Mouse (Mus musculus) liver, embryonic 11.5 days (tissue): ENCODE results near the gene Prpsap1. TPM values are rescaled to one million over a fixed set of nuclear protein-coding genes. Genes with fewer than 3 reads are reported as not detected.

Source experiments
- ATAC-seq: fragments of 200-750 bp; cut with Nextera tagmentation; replicated peaks from 2 replicates; pipeline ENCODE4 v1.8.0; 2017; ENCODE audit warnings: moderate number of reproducible peaks, mild to moderate bottlenecking, moderate TSS enrichment, moderate library complexity; ENCODE audit not compliant: low FRiP score
- DNase-seq: peaks from one replicate; pipeline ENCODE4 v3.0.0-alpha.2; 2017; ENCODE audit warnings: low spot score
- H3K27ac ChIP-seq: fragments of 300-500 bp; sonication (generic); 2 replicates; pipeline ENCODE4 v1.5.1; 2014; ENCODE audit warnings: mild to moderate bottlenecking, low read depth, low read length, control low read depth
- H3K27me3 ChIP-seq: fragments of 300-500 bp; sonication (generic); replicated peaks from 2 replicates; pipeline ENCODE4 v1.6.1; 2014; ENCODE audit warnings: low read length, mixed read lengths; ENCODE audit not compliant: control insufficient read depth, insufficient read depth
- H3K36me3 ChIP-seq: fragments of 300-500 bp; sonication (generic); 2 replicates; pipeline ENCODE4 v1.6.1; 2014; ENCODE audit warnings: mild to moderate bottlenecking, low read length, moderate library complexity, mixed read lengths; ENCODE audit not compliant: control insufficient read depth, insufficient read depth
- H3K4me1 ChIP-seq: fragments of 300-500 bp; sonication (generic); replicated peaks from 2 replicates; pipeline ENCODE4 v1.6.1; 2014; ENCODE audit warnings: low read length, mixed read lengths; ENCODE audit not compliant: control insufficient read depth, insufficient read depth
- H3K4me2 ChIP-seq: fragments of 300-500 bp; sonication (generic); 2 replicates; pipeline ENCODE4 v1.6.1; 2014; ENCODE audit warnings: mild to moderate bottlenecking, control low read depth, moderate library complexity
- H3K4me3 ChIP-seq: fragments of 300-500 bp; sonication (generic); 2 replicates; pipeline ENCODE4 v1.5.1; 2014; ENCODE audit warnings: low read depth, low read length, control low read depth
- H3K9ac ChIP-seq: fragments of 300-500 bp; sonication (generic); 2 replicates; pipeline ENCODE4 v1.6.1; 2014; ENCODE audit warnings: low read depth, low read length, control low read depth
- H3K9me3 ChIP-seq: fragments of 300-500 bp; sonication (generic); 2 replicates; pipeline ENCODE4 v1.6.1; 2016; ENCODE audit warnings: low read length, inconsistent platforms, mixed read lengths; ENCODE audit not compliant: control insufficient read depth
- WGBS: fragments of 180-500 bp; shearing (Covaris S2); extraction: QIAGEN DNeasy Blood & Tissue Kit; methylation state at CpG from one replicate; pipeline ENCODE4 v1.1.7; 2014; 5-methylcytosine and 5-hydroxymethylcytosine counted together
- polyA plus RNA-seq: library from polyadenylated mRNA; unstranded; fragments of >200 nt; fragmentation: Nextera tagmentation; extraction: Ambion mirVana; gene quantifications from 2 replicates; pipeline ENCODE4 v1.2.1, GENCODE M21; 2014

The Prpsap1 gene
- polyA plus RNA-seq, 1 experiment from 2014 or later, result 133 TPM

DNA sequence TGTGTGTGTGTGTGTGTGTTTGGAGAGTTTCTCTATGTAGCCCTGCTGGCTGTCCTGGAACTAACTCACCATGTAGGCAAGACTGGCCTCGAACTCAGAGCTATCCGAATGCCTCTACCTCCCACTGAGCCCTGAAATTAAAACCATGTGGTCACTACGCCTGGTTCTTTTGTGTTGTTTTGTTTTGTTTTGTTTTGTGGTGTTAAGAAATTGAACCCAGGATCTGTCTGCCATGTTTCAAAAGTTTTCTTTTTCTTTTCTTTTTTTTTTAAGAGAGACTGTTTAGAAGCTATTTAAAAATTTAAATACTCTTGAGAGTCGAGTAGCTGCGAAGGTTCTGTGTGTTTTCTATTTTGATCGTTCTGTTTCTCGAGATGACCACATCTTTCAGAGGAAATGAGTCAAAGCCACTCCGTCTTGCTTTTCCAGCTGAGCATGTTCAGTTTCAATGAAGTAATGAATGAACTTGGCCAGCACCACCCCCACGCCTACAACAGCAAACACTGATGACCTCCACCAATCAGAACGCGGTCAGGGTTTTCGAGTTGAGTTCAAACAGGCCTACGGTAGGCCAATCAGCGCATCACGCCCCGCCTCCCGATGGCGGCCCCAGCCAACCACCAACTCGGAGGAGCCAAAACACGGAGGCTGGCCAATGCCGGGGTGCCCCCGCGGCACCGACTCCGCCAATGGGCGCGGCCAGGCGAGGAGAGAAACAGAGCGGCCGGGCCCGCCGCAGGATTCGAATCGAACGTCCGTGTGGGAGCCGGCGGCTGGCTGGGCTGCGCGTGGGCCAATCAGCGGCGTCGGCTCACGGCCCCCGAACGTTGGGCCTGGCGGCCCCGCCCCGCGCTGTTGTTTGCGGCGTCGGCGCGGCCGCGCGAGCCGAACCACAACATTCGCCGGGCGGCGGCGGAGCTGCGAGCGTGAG, 60.4 kb downstream of the Prpsap1 start, which contains the start of gene Ubald2:
Gene Ubald2 (plus strand): TSS at position 739 of the 931 bp plus-strand sequence.
- peak; percentile 94 for ATAC-seq
- WGBS, result 2% methylated on average over 64 of the region's 66 CpGs
- peak within 1 kb of the TSS; percentile 87 for H3K4me3 ChIP-seq

GRCm38 (mm10) chr11:116432593-116433355, 61.2 kb downstream of the Prpsap1 start:
- no peak overlapping the region for H3K9ac ChIP-seq
- no peak overlapping the region for H3K4me3 ChIP-seq
- DNase-seq (no peak), ATAC-seq (no peak)
- peaks cover 52% of the 10 kb centered on the region for H3K4me1 ChIP-seq
- peaks cover 11% of the 10 kb centered on the region for H3K36me3 ChIP-seq
- 70% methylated on average over 8 of the region's 8 CpGs for WGBS
- H3K27ac ChIP-seq, result peak overlapping the region; percentile 26; the same call in 1 of the 2 replicates
- H3K9me3 ChIP-seq, result no peaks in the 10 kb centered on the region
- peak overlapping the region; percentile 55; the same call in 1 of the 2 replicates for H3K4me2 ChIP-seq
- no peaks in the 10 kb centered on the region for H3K27me3 ChIP-seq

More for the DNA sequence above, 60.4 kb downstream of the Prpsap1 start, which contains the start of gene Ubald2:
- peaks cover 51% of the 10 kb centered on the region for H3K4me1 ChIP-seq
- no peaks in the 10 kb centered on the region for H3K27me3 ChIP-seq
- no peaks in the 10 kb centered on the region for H3K9me3 ChIP-seq
- DNase-seq, result peak; percentile 98
- peaks cover 12% of the 10 kb centered on the region for H3K36me3 ChIP-seq
- peak within 1 kb of the TSS; percentile 91 for H3K4me2 ChIP-seq
- peak within 1 kb of the TSS; percentile 94 for H3K27ac ChIP-seq
- peak within 1 kb of the TSS; percentile 92 for H3K9ac ChIP-seq

GRCm38 (mm10) chr11:116432127-116432526, 61.9 kb downstream of the Prpsap1 start:
- H3K4me2 ChIP-seq, result no peak overlapping the region
- WGBS, result 66% methylated on average over 6 of the region's 6 CpGs
- H3K36me3 ChIP-seq, result peaks cover 5% of the 10 kb centered on the region
- H3K9me3 ChIP-seq, result no peaks in the 10 kb centered on the region
- H3K27me3 ChIP-seq, result no peaks in the 10 kb centered on the region
- peaks cover 46% of the 10 kb centered on the region for H3K4me1 ChIP-seq
- no peak overlapping the region for H3K27ac ChIP-seq
- DNase-seq, result no peak
- no peak overlapping the region for H3K4me3 ChIP-seq
- H3K9ac ChIP-seq, result no peak overlapping the region
- ATAC-seq, result no peak

DNA sequence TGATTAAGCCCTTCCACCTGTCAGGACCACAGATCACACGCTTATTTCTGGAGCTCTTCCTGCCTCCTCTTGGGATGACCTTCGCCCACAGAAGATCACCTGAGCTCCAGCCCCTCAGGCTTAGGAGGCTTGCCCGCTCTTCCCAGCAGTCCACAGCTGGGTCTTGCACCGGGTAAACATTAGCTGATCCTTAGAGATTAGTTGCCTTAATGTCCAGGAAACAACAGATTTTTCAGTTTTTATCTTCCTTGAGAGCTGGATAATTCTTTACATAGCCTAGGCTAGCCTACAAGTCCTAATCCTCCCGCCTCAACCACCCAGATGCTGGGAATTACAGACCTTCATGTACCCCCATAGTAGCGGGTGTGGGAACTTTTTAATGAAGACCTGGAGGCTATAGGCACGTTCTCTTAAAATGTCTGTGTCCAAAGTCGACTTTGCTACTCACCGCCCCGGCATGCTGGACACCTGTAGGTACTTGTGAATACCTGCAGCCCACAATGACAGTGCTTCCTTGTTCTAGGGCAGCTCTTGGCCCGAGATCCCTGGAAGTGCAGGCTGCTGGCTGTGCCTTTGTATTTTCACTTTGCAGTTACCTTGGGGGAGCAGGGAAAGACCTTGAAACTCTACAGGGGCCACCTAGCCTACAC, 62.4 kb downstream of the Prpsap1 start:
- H3K27ac ChIP-seq, result no peak overlapping the region
- H3K9me3 ChIP-seq, result no peaks in the 10 kb centered on the region
- peak overlapping the region; percentile 54 for H3K4me2 ChIP-seq
- ATAC-seq, result no peak
- H3K4me3 ChIP-seq, result no peak overlapping the region
- H3K4me1 ChIP-seq, result peaks cover 40% of the 10 kb centered on the region
- 0 out of 2 replicates have a peak, but pooled peaks cover 3% of the 10 kb centered on the region for H3K36me3 ChIP-seq
- no peak overlapping the region for H3K9ac ChIP-seq
- 52% methylated on average over 11 of the region's 11 CpGs for WGBS
- H3K27me3 ChIP-seq, result no peaks in the 10 kb centered on the region
- DNase-seq, result no peak

GRCm38 (mm10) chr11:116430723-116431427, 63.1 kb downstream of the Prpsap1 start:
- H3K4me3 ChIP-seq, result peak overlapping the region; percentile 20; the same call in 1 of the 2 replicates
- peak overlapping the region; percentile 47; the same call in 1 of the 2 replicates for H3K9ac ChIP-seq
- ATAC-seq (no peak), DNase-seq (no peak)
- no peaks in the 10 kb centered on the region for H3K27me3 ChIP-seq
- 0 out of 2 replicates have a peak, but pooled peaks cover 3% of the 10 kb centered on the region for H3K36me3 ChIP-seq
- 34% methylated on average over 22 of the region's 22 CpGs for WGBS
- peak overlapping the region; percentile 66 for H3K27ac ChIP-seq
- H3K4me2 ChIP-seq, result peak overlapping the region; percentile 54
- peaks cover 34% of the 10 kb centered on the region for H3K4me1 ChIP-seq
- no peaks in the 10 kb centered on the region for H3K9me3 ChIP-seq

DNA sequence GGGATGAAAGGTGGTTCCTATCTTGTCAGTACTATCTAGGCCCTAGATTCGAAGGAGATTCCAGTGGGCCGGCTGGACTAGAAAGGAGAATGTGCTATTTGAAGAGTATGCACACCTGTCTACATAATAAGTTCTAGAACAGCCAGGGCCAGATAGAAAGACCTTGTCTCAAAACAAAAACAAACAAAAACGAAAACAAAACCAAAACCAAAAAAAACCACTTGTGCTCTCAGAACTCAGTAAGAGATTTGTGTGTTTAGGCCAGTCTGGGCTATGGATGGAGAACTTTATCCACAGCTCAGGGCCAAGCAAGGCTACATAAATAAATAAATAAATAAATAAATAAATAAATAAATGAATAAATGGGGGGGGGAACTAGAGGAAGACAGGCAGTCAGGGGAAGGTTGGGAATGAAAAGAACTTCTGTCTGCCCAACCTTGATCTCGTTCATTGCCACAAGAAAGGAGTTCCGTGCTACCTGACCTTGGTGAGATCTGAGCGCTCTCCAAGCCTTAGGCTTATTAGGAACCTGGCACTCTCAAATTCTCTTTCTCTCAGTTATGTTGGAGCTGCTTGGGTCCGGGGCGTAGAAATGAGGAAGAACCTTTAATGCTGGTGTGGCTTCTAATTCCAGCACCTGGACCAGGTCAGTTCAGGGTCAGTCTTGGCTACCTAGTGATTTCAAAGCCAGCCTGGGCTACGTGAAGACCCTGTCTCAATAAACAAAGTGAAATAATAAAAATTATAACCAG, 64.0 kb downstream of the Prpsap1 start:
- 73% methylated on average over 9 of the region's 9 CpGs for WGBS
- peak overlapping the region; percentile 44 for H3K9ac ChIP-seq

DNA sequence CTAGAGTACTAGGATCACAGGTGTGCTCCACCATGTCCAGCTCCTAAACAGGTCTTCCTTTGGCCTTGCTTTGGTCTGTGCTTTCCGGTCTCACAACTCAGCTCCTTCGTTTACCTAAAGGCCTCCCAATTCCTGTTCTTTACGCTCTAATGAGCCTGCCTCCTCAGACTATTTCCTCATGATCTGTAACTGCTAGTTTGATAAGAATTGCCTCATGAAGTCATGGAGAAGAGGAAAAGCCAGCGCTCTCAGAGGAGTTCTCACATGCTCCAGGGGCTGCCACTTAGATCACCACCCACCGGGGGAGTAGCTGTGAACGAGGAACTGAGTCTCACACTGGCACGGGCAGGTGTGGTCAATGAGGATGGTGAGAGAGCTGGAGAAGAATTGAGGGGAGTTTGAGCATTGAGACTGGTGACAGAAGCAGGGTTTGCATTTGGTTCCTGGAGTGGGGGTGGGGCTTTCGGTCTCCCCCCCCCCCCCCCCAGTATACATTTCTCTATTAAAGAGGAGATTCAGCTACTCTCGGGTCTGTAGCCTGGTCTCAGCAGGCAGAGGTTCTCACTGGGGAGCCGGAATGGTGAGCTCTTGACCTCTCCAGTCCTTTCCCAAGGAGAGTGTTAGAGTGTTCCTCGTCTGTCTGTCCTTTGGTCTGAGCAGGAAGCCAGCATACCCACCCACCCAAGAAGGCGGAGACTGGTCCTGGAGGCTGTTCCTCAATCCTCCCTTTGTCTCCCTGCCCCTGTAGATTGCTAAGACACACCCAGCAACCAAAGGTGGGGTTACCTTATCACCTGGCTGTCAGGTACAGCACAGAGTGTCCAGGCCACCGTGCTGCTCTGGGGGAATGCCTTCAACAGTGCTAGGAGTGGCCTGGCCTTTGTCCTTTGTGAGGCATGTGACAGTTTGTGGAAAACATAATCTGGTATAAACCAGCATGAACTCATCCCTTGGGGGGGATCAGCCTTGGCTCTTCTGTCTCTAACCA, 64.8 kb downstream of the Prpsap1 start:
- ATAC-seq (no peak), DNase-seq (no peak)
- H3K27ac ChIP-seq, result peak overlapping the region; percentile 64; the same call in 1 of the 2 replicates
- H3K4me2 ChIP-seq, result peak overlapping the region; percentile 37
- H3K4me1 ChIP-seq, result peaks cover 32% of the 10 kb centered on the region
- no peaks in the 10 kb centered on the region for H3K36me3 ChIP-seq
- H3K4me3 ChIP-seq, result no peak overlapping the region
- WGBS, result 35% methylated on average over 13 of the region's 13 CpGs
- H3K9me3 ChIP-seq, result no peaks in the 10 kb centered on the region
- H3K27me3 ChIP-seq, result no peaks in the 10 kb centered on the region
- H3K9ac ChIP-seq, result peak overlapping the region; percentile 44

More for the DNA sequence above, 64.0 kb downstream of the Prpsap1 start:
- Histone ChIP-seq H3K36me3 (no peaks in the 10 kb centered on the region), H3K27ac (peak overlapping the region; percentile 64; the same call in 1 of the 2 replicates), H3K4me2 (peak overlapping the region; percentile 54), H3K4me3 (no peak overlapping the region), H3K4me1 (peaks cover 28% of the 10 kb centered on the region), H3K9me3 (no peaks in the 10 kb centered on the region), H3K27me3 (no peaks in the 10 kb centered on the region)
- ATAC-seq, result no peak
- no peak for DNase-seq
